Mouse (Mus musculus): Measurements from ENCODE around the gene Aph1c. TPM values are rescaled to one million over a fixed set of nuclear protein-coding genes. Genes with fewer than 3 reads are reported as not detected.
A peak's percentile ranks its signal among the peaks of the same experiment; 100 is the strongest.

Aph1c gene
- polyA plus RNA-seq, 1 experiment = 5.8 TPM

- Histone ChIP-seq H3K4me1 (ENCODE audit: control insufficient read depth, insufficient read depth, low read length) (no peaks in the 10 kb centered on the region), H3K4me3 (replicated peaks; ENCODE audit: control insufficient read depth, low read depth, low read length) (no peak overlapping the region), H3K27ac (ENCODE audit: control insufficient read depth, insufficient read depth, low read depth, low read length, poor library complexity) (no peak overlapping the region)
- WGBS = 91% methylated on average over 5 of the region's 5 CpGs
- TF ChIP-seq CTCF (IDR thresholded peaks at IDR 0.05; ENCODE audit: control insufficient read depth, insufficient read depth, low read length) (no peak), POLR2A (IDR thresholded peaks at IDR 0.05; ENCODE audit: borderline replicate concordance, control insufficient read depth, low read depth, low read length) (no peak)
Observed at GRCm38 (mm10) chr9:66859523-66859922, 25.0 kb upstream of the Aph1c start.

DNA sequence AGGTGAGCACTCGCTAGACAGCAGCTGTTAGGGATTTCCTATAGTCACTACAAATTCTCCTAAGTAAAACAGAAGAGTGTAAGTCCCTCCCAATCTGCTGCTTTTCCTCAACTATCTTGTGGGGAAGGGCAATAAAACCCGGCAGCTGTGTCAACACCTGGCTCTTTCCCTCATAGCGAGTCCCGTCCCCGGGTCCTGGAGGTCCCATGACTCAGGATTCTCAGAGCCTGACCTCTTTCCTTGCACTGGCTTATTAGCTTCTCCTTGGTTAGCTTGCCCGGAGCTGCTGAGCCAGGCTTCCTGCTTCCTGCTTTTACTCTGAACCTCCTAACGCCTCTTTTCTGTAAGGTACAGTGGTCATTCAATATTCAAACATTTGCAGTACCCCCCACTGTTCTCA is 21.3 kb upstream of the Aph1c start:
- TF ChIP-seq POLR2A (IDR thresholded peaks at IDR 0.05; ENCODE audit: borderline replicate concordance, control insufficient read depth, low read depth, low read length) (no peak), CTCF (IDR thresholded peaks at IDR 0.05; ENCODE audit: control insufficient read depth, insufficient read depth, low read length) (no peak)
- H3K4me1 ChIP-seq (ENCODE audit: control insufficient read depth, insufficient read depth, low read length) = no peaks in the 10 kb centered on the region
- WGBS = 58% methylated on average over 7 of the region's 7 CpGs
- H3K4me3 ChIP-seq (replicated peaks; ENCODE audit: control insufficient read depth, low read depth, low read length) = no peak overlapping the region
- no peak overlapping the region for H3K27ac ChIP-seq (ENCODE audit: control insufficient read depth, insufficient read depth, low read depth, low read length, poor library complexity)

- H3K4me1 ChIP-seq (ENCODE audit: control insufficient read depth, insufficient read depth, low read length) = no peaks in the 10 kb centered on the region
- 88% methylated on average over 6 of the region's 6 CpGs for WGBS
- no peak overlapping the region for H3K4me3 ChIP-seq (replicated peaks; ENCODE audit: control insufficient read depth, low read depth, low read length)
- H3K27ac ChIP-seq (ENCODE audit: control insufficient read depth, insufficient read depth, low read depth, low read length, poor library complexity) = no peak overlapping the region
- TF ChIP-seq POLR2A (IDR thresholded peaks at IDR 0.05; ENCODE audit: borderline replicate concordance, control insufficient read depth, low read depth, low read length) = no peak
- no peak for TF ChIP-seq CTCF (IDR thresholded peaks at IDR 0.05; ENCODE audit: control insufficient read depth, insufficient read depth, low read length)
Observed at GRCm38 (mm10) chr9:66852592-66852991, 18.1 kb upstream of the Aph1c start.

GRCm38 (mm10) chr9:66850966-66851365 is 16.4 kb upstream of the Aph1c start:
- WGBS = 90% methylated on average over 5 of the region's 5 CpGs
- Histone ChIP-seq H3K4me3 (replicated peaks; ENCODE audit: control insufficient read depth, low read depth, low read length) (no peak overlapping the region), H3K4me1 (ENCODE audit: control insufficient read depth, insufficient read depth, low read length) (no peaks in the 10 kb centered on the region; the same call in 1 of the 2 replicates)

DNA sequence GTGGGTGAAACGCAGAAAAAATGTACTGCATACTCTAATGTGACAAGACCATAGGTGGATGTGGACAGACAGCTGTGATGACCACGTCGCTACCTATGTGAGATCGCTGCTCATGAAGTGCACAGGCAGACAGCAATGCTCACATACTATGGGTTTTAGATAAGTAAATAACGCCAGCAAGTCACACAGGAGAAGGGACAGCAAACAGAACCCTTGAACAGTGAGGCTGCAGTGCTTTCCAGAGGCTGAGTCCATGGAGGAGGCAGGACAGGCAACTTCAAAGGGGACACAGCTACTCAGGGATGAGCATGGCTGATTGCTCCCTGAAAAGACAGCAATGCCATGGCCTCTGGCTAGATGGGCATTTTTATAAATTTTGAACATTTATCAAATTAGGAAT is 12.3 kb upstream of the Aph1c start:
- no peak for TF ChIP-seq POLR2A (IDR thresholded peaks at IDR 0.05; ENCODE audit: borderline replicate concordance, control insufficient read depth, low read depth, low read length)
- TF ChIP-seq CTCF (IDR thresholded peaks at IDR 0.05; ENCODE audit: control insufficient read depth, insufficient read depth, low read length) = no peak
- WGBS = 94% methylated on average over 5 of the region's 5 CpGs
- Histone ChIP-seq H3K4me3 (replicated peaks; ENCODE audit: control insufficient read depth, low read depth, low read length) (peak overlapping the region; percentile 6), H3K4me1 (ENCODE audit: control insufficient read depth, insufficient read depth, low read length) (no peaks in the 10 kb centered on the region; the same call in 1 of the 2 replicates), H3K27ac (ENCODE audit: control insufficient read depth, insufficient read depth, low read depth, low read length, poor library complexity) (no peak overlapping the region)

More at GRCm38 (mm10) chr9:66850966-66851365, 16.4 kb upstream of the Aph1c start:
- no peak for TF ChIP-seq POLR2A (IDR thresholded peaks at IDR 0.05; ENCODE audit: borderline replicate concordance, control insufficient read depth, low read depth, low read length)
- no peak for TF ChIP-seq CTCF (IDR thresholded peaks at IDR 0.05; ENCODE audit: control insufficient read depth, insufficient read depth, low read length)
- H3K27ac ChIP-seq (ENCODE audit: control insufficient read depth, insufficient read depth, low read depth, low read length, poor library complexity) = no peak overlapping the region

GRCm38 (mm10) chr9:66835097-66835480 is 563 bp upstream of the Aph1c start:
- WGBS = under 1% methylated on average over 24 of the region's 24 CpGs
- H3K27ac ChIP-seq (ENCODE audit: control insufficient read depth, insufficient read depth, low read depth, low read length, poor library complexity) = no peak overlapping the region; the same call in 1 of the 2 replicates
- no peak for TF ChIP-seq POLR2A (IDR thresholded peaks at IDR 0.05; ENCODE audit: borderline replicate concordance, control insufficient read depth, low read depth, low read length)
- no peak for TF ChIP-seq CTCF (IDR thresholded peaks at IDR 0.05; ENCODE audit: control insufficient read depth, insufficient read depth, low read length)

DNA sequence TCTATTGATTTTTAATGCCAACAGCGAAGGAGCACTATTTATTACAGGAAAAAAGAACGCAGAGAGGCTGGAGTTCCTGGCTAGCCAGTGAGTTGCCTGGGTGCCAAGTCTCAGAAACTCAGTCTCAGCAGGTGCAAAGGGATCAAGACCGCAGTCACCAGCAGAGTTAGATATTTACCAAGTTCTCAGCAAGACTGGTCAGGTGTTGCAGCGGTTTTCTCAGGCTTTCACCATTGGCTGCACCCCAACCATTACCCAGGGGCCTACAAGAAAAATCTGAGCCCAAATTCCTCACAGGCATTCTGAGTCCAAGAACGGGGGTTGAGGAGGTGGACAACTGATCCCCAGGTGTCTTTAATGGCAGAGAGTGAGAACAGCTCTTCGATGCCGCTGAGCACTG is 675 bp downstream of the Aph1c start:
- H3K27ac ChIP-seq (ENCODE audit: control insufficient read depth, insufficient read depth, low read depth, low read length, poor library complexity) = peak overlapping the region; percentile 42; the same call in 1 of the 2 replicates
- peak overlapping the region; percentile 88 for H3K4me3 ChIP-seq (replicated peaks; ENCODE audit: control insufficient read depth, low read depth, low read length)
- peaks cover 4% of the 10 kb centered on the region; the same call in 1 of the 2 replicates for H3K4me1 ChIP-seq (ENCODE audit: control insufficient read depth, insufficient read depth, low read length)
- WGBS = 34% methylated on average over 7 of the region's 7 CpGs
- TF ChIP-seq CTCF (IDR thresholded peaks at IDR 0.05; ENCODE audit: control insufficient read depth, insufficient read depth, low read length) (no peak), POLR2A (IDR thresholded peaks at IDR 0.05; ENCODE audit: borderline replicate concordance, control insufficient read depth, low read depth, low read length) (no peak)

More at GRCm38 (mm10) chr9:66835097-66835480, 563 bp upstream of the Aph1c start:
- Histone ChIP-seq H3K4me1 (ENCODE audit: control insufficient read depth, insufficient read depth, low read length) (peaks cover 4% of the 10 kb centered on the region; the same call in 1 of the 2 replicates), H3K4me3 (replicated peaks; ENCODE audit: control insufficient read depth, low read depth, low read length) (peak overlapping the region; percentile 68)

- Histone ChIP-seq H3K27ac (ENCODE audit: control insufficient read depth, insufficient read depth, low read depth, low read length, poor library complexity) (peak overlapping the region; percentile 55; the same call in 1 of the 2 replicates), H3K4me3 (replicated peaks; ENCODE audit: control insufficient read depth, low read depth, low read length) (no peak overlapping the region), H3K4me1 (ENCODE audit: control insufficient read depth, insufficient read depth, low read length) (peaks cover 4% of the 10 kb centered on the region; the same call in 1 of the 2 replicates)
- TF ChIP-seq POLR2A (IDR thresholded peaks at IDR 0.05; ENCODE audit: borderline replicate concordance, control insufficient read depth, low read depth, low read length) (no peak), CTCF (IDR thresholded peaks at IDR 0.05; ENCODE audit: control insufficient read depth, insufficient read depth, low read length) (no peak)
- 7% methylated on average over 4 of the region's 4 CpGs for WGBS
Observed at GRCm38 (mm10) chr9:66832366-66832908, 2.1 kb downstream of the Aph1c start.

Data from bone marrow, adult 2 months (tissue).